Mouse (Mus musculus) bone marrow macrophage, adult 2 months (primary cell): ENCODE measurements around the gene Acsl4.

Source experiments
- CTCF ChIP-seq: IDR thresholded peaks from 2 replicates; pipeline ENCODE4 v1.5.1; 2012; ENCODE audit warnings: low read depth, mild to moderate bottlenecking, low read length, moderate library complexity
- POLR2A ChIP-seq: IDR thresholded peaks from 2 replicates; pipeline ENCODE4 v1.6.1; 2012; ENCODE audit warnings: mild to moderate bottlenecking, low read depth, low read length, borderline replicate concordance

- TF ChIP-seq CTCF: no peak
- TF ChIP-seq POLR2A: no peak
Measured at GRCm38 (mm10) chrX:142369935-142370334, 20.4 kb downstream of the Acsl4 start.
